Mouse (Mus musculus): ENCODE results near the gene Chd3. TPM values are rescaled to one million over a fixed set of nuclear protein-coding genes. Genes with fewer than 3 reads are reported as not detected.
"Not testable (repeated sequence)": the region's sequence is repeated elsewhere in the genome, so short reads cannot be mapped to it uniquely, and the experiment has no call there.

Chd3 gene
- polyA plus RNA-seq, 1 experiment from 2014 or later, result 89.3 TPM

DNA sequence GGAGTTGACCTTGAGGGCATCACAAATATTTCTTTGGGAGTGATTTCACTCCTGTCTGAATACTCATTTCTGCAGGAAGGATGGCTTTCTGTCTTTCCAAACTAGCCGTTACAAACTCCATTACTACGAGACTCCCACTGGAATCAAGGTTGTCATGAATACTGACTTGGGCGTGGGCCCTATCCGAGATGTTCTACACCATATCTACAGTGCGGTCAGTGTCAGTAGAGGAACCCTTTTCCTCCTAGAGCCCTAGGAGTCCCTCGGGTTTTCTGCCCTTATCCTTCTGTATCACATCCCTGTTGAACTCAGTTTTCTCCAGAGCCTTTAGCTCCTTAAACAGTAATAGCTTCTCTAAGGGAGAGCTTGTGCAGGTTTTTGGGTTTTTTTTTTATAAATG, 44.5 kb downstream of the Chd3 start:
- H3K4me1 ChIP-seq, result peaks cover 49% of the 10 kb centered on the region
- peak overlapping the region; percentile 74 for H3K4me2 ChIP-seq
- H3K27me3 ChIP-seq, result peaks cover 18% of the 10 kb centered on the region
- no peak overlapping the region for H3K27ac ChIP-seq
- H3K4me3 ChIP-seq, result peak overlapping the region; percentile 64
- ATAC-seq (ENCODE audit: insufficient number of reproducible peaks, low FRiP score, low TSS enrichment, low read depth), result no peak
- H3K9me3 ChIP-seq, result no peaks in the 10 kb centered on the region
- H3K36me3 ChIP-seq, result peaks cover 12% of the 10 kb centered on the region
- 83% methylated on average over 6 of the region's 6 CpGs for WGBS
- no peak overlapping the region for H3K9ac ChIP-seq

DNA sequence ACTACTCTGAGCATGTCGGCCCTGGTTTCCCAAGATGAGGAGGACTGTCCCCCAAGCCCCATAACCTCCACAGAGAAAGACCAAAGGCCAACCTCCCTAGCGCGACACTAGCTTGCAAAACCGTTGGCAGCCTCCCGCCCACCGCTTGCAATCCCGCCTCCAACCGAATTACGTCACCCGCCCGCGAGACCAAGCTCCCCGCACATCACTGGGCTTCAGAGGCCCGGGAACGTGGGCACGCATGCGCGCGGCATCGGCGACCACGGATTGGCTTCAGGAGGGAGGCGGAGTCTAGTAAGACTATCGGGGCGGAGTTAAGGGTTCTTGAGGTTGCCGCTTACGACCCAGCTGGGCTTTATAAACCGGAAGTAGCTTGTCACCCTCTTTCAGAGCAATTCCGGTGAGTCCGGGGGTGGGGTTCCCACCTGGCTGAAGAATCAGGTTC, 45.5 kb downstream of the Chd3 start, which contains the start of the genes Cntrob and Trappc1:
Gene Cntrob, minus strand, starts transcription at position 109 of the 445 bp plus-strand sequence.
Gene Trappc1, plus strand, starts transcription at position 314 of the 445 bp plus-strand sequence.
- under 1% methylated on average over 30 of the region's 30 CpGs for WGBS

DNA sequence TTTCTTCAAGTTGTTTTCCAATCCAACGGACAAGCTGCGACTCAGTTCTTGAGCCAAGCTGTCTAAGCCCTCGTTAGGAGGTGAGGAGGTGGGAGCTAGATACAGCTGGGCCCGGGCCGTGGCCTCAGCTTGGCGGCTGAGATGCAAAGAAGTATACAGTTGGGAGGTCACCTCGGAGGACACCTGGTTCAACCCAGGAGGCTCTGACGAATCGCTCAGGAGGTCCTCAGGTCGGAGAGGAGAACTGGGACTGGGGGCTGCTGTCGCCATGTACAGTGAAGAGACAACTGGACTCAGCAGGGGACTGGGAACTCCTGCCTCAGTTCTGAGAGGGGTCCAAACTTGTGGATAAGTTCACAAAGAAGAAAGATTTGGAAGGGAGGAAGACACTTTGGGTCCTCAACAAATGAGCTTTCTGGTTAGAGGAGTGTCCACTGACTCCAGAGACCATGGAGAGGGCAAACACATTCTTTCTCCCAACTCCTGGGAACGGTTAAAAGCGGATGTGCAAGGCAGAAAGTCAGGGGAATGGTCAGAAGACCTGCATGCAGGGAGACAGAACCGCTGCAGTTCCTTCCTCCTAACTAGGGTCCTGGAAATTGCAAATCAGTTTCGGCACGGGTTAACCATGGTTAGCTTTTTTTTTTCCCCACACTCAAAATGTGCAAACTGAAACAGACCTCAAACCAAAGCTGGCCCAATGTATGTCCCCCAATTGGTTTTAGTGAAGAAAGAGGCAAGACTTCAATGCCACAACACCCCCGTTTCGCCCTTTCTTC, 46.3 kb downstream of the Chd3 start:
- peak overlapping the region; percentile 64 for H3K4me3 ChIP-seq
- H3K4me1 ChIP-seq, result peaks cover 49% of the 10 kb centered on the region
- H3K9ac ChIP-seq, result peak overlapping the region; percentile 70
- H3K9me3 ChIP-seq, result no peaks in the 10 kb centered on the region
- peak overlapping the region; percentile 84 for H3K27ac ChIP-seq
- peaks cover 29% of the 10 kb centered on the region for H3K36me3 ChIP-seq
- peaks cover 16% of the 10 kb centered on the region for H3K27me3 ChIP-seq
- WGBS, result 17% methylated on average over 18 of the region's 18 CpGs
- H3K4me2 ChIP-seq, result peak overlapping the region; percentile 61
- ATAC-seq (ENCODE audit: insufficient number of reproducible peaks, low FRiP score, low TSS enrichment, low read depth), result no peak

More for the DNA sequence above, 45.5 kb downstream of the Chd3 start, which contains the start of the genes Cntrob and Trappc1:
- H3K27me3 ChIP-seq, result peaks cover 18% of the 10 kb centered on the region
- H3K9me3 ChIP-seq, result no peaks in the 10 kb centered on the region
- H3K4me1 ChIP-seq, result peaks cover 49% of the 10 kb centered on the region
- peak; percentile 89 for ATAC-seq (ENCODE audit: insufficient number of reproducible peaks, low FRiP score, low TSS enrichment, low read depth)
- H3K27ac ChIP-seq, result peak within 1 kb of the TSS; percentile 84
- H3K9ac ChIP-seq, result peak within 1 kb of the TSS; percentile 70
- peak within 1 kb of the TSS; percentile 64 for H3K4me3 ChIP-seq
- peak within 1 kb of the TSS; percentile 74 for H3K4me2 ChIP-seq
- H3K36me3 ChIP-seq, result peaks cover 23% of the 10 kb centered on the region

DNA sequence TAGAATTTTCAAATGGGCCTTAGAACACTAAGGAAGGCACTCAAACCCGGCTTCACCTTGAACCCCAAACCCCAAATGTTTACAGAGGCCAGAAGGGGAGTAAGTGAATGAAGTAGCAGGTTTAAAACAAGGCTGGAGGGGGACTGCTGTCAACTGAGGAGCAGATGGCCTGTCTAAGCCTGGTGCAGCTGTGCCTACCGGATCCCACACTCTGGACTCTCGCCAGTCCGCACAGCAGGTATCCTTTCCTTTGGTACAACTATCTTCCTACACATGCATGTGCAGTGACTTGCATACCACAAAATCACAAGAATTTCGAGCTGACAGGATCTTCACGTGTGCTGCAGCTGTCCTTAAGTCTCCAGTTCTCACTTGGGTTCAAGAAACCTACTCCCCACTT, 47.2 kb downstream of the Chd3 start:
- peaks cover 7% of the 10 kb centered on the region for H3K27me3 ChIP-seq
- WGBS, result 55% methylated on average over 6 of the region's 6 CpGs
- no peak overlapping the region; the same call in 1 of the 2 replicates for H3K9ac ChIP-seq
- no peaks in the 10 kb centered on the region for H3K9me3 ChIP-seq
- no peak overlapping the region for H3K27ac ChIP-seq
- peak overlapping the region; percentile 61; the same call in 1 of the 2 replicates for H3K4me2 ChIP-seq
- H3K4me3 ChIP-seq, result peak overlapping the region; percentile 64
- ATAC-seq (ENCODE audit: insufficient number of reproducible peaks, low FRiP score, low TSS enrichment, low read depth), result no peak
- H3K4me1 ChIP-seq, result peaks cover 46% of the 10 kb centered on the region
- H3K36me3 ChIP-seq, result peaks cover 36% of the 10 kb centered on the region

DNA sequence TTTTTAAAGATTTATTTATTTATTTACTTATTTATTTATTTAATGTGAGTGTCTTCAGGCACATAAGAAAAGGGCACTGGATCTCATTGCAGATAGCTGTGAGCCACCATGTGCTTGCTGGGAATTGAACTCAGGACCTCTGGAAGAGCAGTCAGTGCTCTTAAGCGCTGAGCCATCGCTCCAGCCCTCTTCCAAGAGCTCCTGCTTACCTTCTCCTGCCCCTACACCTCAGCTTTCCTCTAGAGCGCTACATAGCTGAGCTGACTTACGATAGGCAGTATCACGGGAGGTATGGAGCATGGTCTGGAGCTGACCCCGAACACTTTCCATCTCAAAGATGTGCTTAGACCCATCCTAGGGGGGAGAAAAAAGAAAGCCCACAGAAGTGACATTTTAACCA, 47.6 kb downstream of the Chd3 start:
- H3K4me3 ChIP-seq, result no peak overlapping the region
- no peaks in the 10 kb centered on the region for H3K9me3 ChIP-seq
- H3K27ac ChIP-seq, result no peak overlapping the region
- ATAC-seq (ENCODE audit: insufficient number of reproducible peaks, low FRiP score, low TSS enrichment, low read depth), result no peak
- H3K4me2 ChIP-seq, result no peak overlapping the region
- H3K36me3 ChIP-seq, result peaks cover 39% of the 10 kb centered on the region
- peaks cover 3% of the 10 kb centered on the region for H3K27me3 ChIP-seq
- H3K4me1 ChIP-seq, result peaks cover 41% of the 10 kb centered on the region
- H3K9ac ChIP-seq, result no peak overlapping the region
- 94% methylated on average over 6 of the region's 6 CpGs for WGBS

DNA sequence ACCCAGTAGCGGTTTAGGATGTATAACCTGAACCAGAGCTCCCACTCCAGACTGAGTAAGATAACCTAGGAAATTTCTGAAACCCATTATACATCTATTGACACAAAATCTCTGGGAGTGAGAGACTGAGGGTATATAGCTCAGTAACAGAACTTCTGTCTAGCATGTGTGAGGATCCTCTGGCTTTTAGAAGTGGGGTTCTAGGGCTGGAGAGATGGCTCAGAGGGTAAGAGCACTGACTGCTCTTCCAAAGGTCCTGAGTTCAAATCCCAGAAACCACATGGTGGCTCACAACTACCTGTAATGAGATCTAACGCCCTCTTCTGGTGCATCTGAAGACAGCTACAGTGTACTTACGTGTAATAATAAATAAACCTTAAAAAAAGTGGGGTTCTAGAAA, 51.2 kb downstream of the Chd3 start:
- H3K9me3 ChIP-seq, result not testable (repeated sequence)

DNA sequence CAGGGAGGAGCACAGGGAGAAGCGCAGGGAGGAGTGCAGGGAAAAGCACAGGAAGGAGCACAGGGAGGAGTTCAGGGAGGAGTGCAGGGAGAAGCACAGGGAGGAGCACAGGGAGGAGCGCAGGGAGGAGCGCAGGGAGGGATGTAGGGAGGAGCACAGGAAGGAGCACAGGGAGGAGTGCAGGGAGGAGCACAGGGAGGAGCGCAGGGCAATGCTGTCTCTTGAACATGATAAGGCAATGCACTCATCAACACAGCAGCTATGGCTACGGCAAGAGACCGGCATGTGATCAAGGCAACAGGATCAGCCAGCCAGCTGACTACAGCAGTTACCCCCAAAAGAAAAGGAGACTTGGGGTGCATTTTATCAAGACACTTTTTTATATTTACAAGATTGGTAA, 52.8 kb downstream of the Chd3 start:
- Histone ChIP-seq H3K4me1 (no peaks in the 10 kb centered on the region), H3K27ac (no peak overlapping the region), H3K9ac (no peak overlapping the region), H3K4me3 (no peak overlapping the region), H3K9me3 (no peaks in the 10 kb centered on the region), H3K36me3 (peaks cover 64% of the 10 kb centered on the region), H3K4me2 (no peak overlapping the region), H3K27me3 (no peaks in the 10 kb centered on the region)
- WGBS, result 94% methylated on average over 6 of the region's 6 CpGs
- ATAC-seq (ENCODE audit: insufficient number of reproducible peaks, low FRiP score, low TSS enrichment, low read depth), result no peak

More for the DNA sequence above, 51.2 kb downstream of the Chd3 start:
- H3K9ac ChIP-seq; ATAC-seq (ENCODE audit: insufficient number of reproducible peaks, low FRiP score, low TSS enrichment, low read depth); H3K4me2 ChIP-seq; H3K4me3 ChIP-seq; H3K27ac ChIP-seq; H3K27me3 ChIP-seq: not testable (repeated sequence)
- WGBS, result 83% methylated on average over 3 of the region's 3 CpGs
- Histone ChIP-seq H3K36me3 (peaks cover 58% of the 10 kb centered on the region), H3K4me1 (peaks cover 15% of the 10 kb centered on the region)

DNA sequence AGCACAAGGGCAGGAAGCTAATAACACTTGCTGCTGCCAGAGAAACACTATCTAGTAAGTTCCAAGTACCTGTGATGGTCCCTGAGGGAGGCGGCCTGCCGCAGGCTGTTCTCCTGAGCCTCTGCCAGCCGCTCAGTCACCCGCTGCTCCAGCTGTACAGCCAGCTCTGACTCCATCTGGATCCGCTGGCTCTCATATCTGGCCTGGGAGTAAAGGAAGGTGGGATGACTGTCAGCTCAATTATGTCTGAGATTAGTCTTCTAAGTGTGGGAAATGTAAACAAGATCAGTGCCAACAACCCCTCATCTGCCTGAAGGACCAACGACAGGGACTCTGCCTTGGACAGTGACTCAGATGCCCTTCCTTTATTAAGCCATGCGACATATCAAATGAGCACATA, 57.9 kb downstream of the Chd3 start:
- H3K27ac ChIP-seq, result no peak overlapping the region
- H3K4me3 ChIP-seq, result no peak overlapping the region
- 78% methylated on average over 7 of the region's 7 CpGs for WGBS
- H3K4me2 ChIP-seq, result no peak overlapping the region
- peaks cover 72% of the 10 kb centered on the region for H3K36me3 ChIP-seq
- no peak for ATAC-seq (ENCODE audit: insufficient number of reproducible peaks, low FRiP score, low TSS enrichment, low read depth)
- H3K4me1 ChIP-seq, result no peaks in the 10 kb centered on the region
- H3K9ac ChIP-seq, result no peak overlapping the region
- no peaks in the 10 kb centered on the region for H3K9me3 ChIP-seq
- no peaks in the 10 kb centered on the region for H3K27me3 ChIP-seq

DNA sequence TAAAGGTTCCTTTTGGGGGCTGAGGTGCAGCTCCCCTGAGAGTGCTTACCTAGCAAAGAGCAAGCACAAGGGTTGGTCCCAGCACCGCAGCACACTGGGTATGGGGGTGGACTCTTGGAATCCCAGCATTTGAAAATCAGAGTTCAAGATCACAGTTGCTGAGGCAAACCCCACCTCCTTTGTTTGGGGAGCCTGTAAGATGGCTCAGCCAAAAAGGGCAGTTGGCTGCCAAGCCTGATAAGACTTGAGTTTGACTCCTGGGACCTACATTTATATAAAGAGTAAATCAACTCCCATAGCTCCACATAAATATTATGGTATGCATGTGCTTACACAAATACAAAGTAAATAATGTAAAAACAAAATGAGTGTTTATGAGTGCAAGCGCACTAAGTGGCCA, 63.2 kb downstream of the Chd3 start:
- Histone ChIP-seq H3K9ac (no peak overlapping the region), H3K27me3 (no peaks in the 10 kb centered on the region), H3K4me1 (no peaks in the 10 kb centered on the region), H3K27ac (no peak overlapping the region), H3K9me3 (no peaks in the 10 kb centered on the region), H3K4me2 (no peak overlapping the region), H3K4me3 (no peak overlapping the region), H3K36me3 (peaks cover 86% of the 10 kb centered on the region)
- 92% methylated on average over 2 of the region's 2 CpGs for WGBS
- ATAC-seq (ENCODE audit: insufficient number of reproducible peaks, low FRiP score, low TSS enrichment, low read depth), result no peak

DNA sequence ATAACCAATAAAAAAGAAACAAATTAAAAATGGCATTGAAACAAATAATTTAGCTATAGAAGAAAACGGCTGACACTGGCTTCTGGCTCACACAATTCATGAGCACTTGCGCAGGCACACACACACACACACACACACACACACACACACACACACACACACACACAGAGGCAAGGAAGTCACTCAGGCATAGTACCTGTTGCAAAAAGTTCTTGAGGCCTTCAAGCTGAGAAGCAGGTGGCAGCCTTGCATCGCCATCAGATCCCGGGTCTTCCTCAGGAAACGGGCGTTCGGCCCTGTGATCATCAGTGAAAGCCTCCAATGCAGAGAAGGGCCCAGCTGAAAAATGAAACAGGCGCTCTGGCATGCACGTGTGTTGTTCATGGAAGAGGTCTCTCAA, 63.9 kb downstream of the Chd3 start:
- H3K9ac ChIP-seq, result no peak overlapping the region
- WGBS, result 91% methylated on average over 9 of the region's 9 CpGs
- no peak overlapping the region for H3K27ac ChIP-seq

DNA sequence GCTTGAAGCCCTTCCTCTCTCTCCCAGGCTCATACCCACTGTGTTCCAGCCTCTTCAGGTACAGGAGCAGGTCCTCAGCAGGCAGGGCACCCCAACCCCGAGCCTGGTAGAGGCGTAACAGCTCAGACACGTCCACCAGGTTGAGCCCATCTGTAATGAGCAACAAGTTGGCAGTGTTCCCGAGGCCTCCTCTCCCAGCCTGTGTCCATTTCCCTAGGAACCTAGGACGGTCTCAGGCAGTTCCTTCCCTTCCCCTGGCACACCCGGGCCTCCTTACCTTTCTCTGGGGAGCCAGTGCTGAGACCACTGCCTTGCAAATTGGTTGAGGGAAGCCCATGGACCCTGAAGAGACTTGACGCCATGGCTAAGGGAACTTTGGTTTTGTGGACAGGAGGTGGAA, 66.4 kb downstream of the Chd3 start:
- WGBS, result 84% methylated on average over 7 of the region's 7 CpGs
- Histone ChIP-seq H3K4me3 (no peak overlapping the region), H3K27me3 (no peaks in the 10 kb centered on the region), H3K9ac (no peak overlapping the region), H3K27ac (no peak overlapping the region; the same call in 1 of the 2 replicates), H3K36me3 (peaks cover 79% of the 10 kb centered on the region), H3K4me1 (no peaks in the 10 kb centered on the region), H3K9me3 (no peaks in the 10 kb centered on the region), H3K4me2 (no peak overlapping the region)
- ATAC-seq (ENCODE audit: insufficient number of reproducible peaks, low FRiP score, low TSS enrichment, low read depth), result no peak

More for the DNA sequence above, 63.9 kb downstream of the Chd3 start:
- no peak for ATAC-seq (ENCODE audit: insufficient number of reproducible peaks, low FRiP score, low TSS enrichment, low read depth)
- Histone ChIP-seq H3K4me2 (no peak overlapping the region), H3K4me1 (no peaks in the 10 kb centered on the region), H3K27me3 (no peaks in the 10 kb centered on the region), H3K4me3 (no peak overlapping the region), H3K9me3 (no peaks in the 10 kb centered on the region), H3K36me3 (peaks cover 81% of the 10 kb centered on the region)

DNA sequence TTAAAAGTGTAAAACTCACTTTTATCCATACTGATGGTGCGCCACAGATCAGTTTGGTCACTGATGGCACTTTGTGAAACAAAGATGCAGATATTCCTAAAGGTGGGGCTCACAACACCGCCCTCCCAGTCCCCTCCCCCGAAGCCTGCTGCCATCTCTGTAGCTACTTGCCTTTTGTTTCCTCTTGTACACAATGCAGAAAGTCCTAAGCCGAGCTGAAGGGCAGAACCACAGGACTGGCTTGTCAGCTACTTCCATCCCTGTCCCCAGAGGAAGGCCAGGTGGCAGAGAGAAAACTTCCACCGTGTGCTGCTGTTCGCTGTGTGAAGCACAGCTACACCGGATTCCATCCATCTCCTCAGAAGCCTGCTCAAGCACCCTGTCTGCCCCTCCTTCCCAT, 71.0 kb downstream of the Chd3 start:
- Histone ChIP-seq H3K27me3 (no peaks in the 10 kb centered on the region), H3K36me3 (peaks cover 53% of the 10 kb centered on the region), H3K9me3 (no peaks in the 10 kb centered on the region), H3K27ac (no peak overlapping the region), H3K4me2 (no peak overlapping the region), H3K9ac (no peak overlapping the region), H3K4me1 (no peaks in the 10 kb centered on the region), H3K4me3 (no peak overlapping the region)
- ATAC-seq (ENCODE audit: insufficient number of reproducible peaks, low FRiP score, low TSS enrichment, low read depth), result no peak
- 83% methylated on average over 7 of the region's 7 CpGs for WGBS
